Mouse (Mus musculus) adrenal gland, postnatal 25 days (tissue): ENCODE measurements at regions not wholly inside any gene's neighbourhood (a gene's known extent, or its start where the extent isn't known, plus 50 kb on each side); places are given as distances from the start of the nearest gene placed in this dataset.

ENCODE experiments used
- DNase-seq: peaks from one replicate; pipeline ENCODE4 v3.0.0; 2021; ENCODE audit warnings: mixed read lengths

DNA sequence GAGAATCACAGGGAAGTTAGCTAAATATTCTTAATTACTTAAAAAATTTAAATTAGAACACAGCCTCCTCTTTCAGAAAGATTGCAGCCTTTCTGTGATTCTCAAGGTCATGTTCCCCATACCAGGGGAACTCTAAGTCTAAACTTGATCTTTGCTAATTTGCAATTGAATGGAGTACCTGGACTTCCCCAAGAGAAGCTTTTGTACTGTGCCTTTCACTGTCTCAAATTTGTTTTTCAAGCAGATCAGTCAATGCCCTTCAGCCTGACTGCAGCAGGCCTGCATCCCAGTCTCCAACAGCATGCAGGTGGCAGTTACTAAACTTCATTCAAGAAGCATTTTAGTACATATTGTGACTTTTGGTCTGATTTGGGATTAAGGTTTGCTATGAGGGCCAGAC is 611.8 kb downstream of the Snca start:
- DNase-seq: no peak

DNA sequence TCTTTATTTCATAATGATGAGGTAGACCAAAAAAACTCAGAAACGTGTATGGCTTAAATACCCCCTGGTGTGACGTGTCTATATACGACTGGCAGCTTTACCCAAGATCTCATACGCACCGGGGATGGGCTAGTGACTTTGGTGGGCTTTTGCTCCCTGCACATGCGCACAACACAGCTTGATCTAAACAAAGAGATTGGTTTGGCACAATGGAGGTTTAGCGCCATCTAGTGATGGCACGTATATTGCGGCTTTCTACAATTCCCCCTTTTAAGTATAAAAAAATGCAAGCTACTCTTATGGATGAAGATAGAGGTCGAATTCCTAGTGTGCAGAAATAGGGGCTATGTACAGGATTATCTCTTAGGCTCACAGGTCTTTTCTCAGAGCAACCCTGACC is 628.1 kb downstream of the Snca start:
- DNase-seq: peak; percentile 3
